Mouse (Mus musculus): ENCODE data around the gene Myo1a.
"Not testable (repeated sequence)": the region's sequence is repeated elsewhere in the genome, so short reads cannot be mapped to it uniquely, and the experiment has no call there.

Gene Myo1a

DNA sequence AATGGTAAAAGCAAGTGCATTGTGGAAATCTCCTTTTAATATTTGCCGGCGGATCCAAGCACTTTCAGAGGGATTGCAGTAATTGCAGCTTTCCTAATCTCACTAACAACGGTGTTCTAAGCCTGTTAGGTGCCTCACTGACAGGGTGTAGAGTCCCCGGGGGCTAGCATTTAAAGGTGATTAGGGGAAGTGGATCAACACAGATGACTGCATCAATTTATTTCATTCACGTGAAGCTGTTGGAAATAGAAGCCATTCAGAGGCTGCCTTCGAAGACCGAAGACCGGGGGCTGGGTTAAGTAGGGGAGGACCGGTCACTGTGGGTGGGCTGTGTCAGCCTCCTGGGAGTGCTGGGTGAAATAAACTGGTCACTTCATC, 26.0 kb downstream of the Myo1a start:
- no peak for DNase-seq

DNA sequence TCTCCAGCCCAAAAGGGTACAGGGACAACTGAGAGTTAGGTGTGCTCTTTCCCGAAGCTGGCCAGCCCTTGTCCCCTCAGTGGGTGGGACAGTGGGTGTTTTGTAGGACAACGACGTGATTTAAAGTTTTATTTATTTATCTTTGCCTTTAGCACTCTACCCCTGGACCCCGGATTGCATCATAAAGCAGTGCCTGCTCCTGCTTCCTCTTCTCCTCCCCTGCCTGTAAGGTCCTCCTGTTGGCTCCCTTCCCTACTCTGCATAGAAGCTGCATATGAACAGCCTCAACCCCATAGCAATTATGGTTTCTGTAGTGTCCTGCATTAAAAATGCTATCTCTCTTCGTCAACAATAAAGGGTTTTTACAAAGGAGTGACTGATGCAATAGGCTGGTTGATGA, 26.4 kb downstream of the Myo1a start:
- no peak for DNase-seq

DNA sequence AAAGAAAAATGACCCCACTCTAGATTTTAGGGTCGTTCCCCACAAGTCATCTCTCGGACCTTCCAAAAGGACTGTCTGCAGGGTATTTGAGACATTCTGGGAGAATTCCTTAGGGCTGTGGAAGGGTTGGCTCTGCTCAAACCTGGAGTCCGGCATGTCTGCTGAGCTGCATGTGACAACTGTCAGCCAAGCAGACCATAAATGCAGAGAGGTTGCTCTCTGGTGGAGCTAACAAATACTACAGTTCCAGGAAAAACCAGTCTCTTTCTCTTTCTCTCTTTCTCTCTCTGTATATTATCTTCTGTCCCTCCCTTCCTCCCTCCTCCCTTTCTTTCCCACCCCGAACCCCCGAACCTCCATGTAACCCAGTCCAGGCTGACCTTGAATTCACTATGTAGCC, 29.5 kb downstream of the Myo1a start:
- no peak for DNase-seq

DNA sequence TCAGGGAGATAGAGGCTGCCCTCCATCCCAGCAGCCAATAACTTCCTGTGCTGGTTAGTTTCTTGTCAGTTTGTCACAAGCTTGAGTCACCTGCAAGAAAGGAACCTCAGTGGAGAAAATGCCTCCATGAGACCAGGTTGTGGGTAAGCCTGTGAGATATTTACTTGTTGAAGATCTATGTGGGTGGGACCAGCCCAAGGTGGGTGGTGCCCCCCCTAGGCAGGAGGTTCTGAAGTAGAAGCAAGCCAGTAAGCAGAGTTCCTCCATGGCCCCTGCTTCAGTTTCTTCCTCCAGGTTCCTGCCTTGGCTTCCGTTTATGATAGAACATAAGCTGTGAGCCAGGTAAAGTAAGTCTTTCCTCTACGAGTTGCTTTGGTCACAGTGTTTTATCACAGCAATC, 31.3 kb downstream of the Myo1a start:
- DNase-seq: peak; percentile 38 to 55

DNA sequence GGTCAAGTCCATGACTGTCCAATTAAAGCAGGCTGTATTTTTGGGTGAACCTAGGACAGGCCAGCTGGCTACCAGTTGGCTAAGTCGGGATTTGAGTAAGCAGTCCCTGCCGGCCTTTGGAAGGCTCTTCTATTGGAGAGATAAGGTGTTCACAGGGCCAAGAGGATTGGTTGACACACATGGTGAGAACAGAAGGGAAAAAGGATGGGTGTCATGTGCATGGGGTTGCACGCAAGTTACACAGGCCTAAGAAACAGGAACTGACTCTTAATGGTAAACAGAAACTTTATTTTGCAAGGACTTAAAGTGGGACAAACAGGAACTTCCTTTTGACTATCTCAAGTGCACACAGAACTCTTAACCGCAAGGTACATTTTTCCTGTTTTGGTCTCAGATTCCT, 31.9 kb downstream of the Myo1a start:
- DNase-seq: peak; percentile 51 to 58

DNA sequence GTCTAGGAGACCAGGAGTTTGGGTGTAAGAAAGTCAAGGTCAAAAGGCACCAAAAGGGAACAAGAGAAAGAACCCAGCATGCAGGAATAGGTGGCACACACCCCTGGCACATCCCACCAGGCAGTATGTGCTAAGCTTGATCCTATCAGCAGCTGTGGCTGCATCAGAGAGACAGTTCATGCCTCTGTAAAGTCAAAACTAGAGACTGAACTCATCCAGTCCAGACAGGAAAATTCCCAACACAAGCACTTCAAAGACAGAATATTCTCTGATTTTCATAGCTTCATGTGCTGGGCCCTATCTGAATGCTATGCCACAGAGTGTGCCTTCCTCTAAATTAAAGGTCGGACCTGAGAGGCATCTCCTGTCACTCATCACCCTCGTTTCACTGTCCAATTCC, 32.6 kb downstream of the Myo1a start:
- no peak for DNase-seq

DNA sequence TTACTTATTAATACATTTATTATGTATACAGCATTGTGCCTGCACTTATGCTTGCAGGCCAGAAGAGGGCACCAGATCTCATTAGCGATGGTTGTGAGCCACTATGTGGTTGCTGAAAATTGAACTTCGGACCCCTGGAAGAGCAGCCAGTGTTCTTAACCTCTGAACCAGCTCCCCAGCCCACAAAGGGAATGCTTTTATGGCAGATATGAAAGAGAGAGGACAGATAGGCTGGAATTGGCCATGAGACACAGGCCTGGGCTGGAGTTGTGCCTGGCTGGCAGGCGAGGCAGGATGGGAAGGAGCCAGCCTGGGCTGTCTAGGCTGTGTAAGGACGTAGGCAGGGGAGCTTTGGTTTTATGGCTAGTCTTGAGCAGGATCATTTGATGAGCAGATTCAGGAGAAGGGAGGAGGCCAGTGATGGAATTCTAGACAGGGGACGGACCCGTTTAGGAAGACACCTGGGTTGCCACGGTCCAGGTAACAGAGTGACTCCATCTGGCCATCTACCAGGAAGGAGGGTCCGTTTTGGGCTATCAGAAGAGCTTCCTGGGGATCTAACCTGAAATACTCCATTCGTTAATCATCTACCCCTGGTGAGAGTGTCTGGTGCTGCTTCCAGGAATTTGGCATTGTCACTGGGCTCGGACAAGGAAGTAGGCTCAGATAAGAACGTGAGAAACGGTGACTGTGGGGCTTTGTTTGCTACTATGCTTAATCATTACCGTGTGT, 33.3 kb downstream of the Myo1a start:
- DNase-seq: peak; percentile 71 to 72

DNA sequence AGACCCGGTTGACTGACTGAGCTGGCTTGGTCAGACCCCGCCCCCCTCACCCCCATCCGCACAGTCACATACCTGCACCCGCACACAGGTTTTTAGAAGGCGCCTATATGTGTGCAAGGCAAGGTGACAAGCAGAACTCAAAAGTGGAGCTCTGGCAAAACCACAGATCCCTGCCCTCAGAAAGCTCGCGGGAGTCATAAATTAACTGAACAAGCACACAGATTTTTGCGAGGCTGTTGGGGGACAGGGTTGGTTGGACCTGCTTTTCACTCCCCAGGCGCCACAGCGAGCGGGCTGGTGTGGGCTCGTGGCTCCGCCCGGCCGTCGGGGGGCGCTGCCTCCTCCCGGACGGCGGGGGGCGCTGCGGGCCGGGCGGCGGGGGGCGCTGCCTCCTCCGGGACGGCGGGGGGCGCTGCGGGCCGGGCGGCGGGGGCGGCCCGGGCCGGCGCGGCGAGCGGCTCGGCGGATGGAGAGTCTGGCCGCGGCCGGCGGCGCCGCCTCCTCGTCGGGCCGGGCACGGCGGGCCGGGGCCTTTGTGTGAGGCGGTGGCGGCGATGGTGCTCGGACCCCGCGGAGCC, 34.2 kb downstream of the Myo1a start, which contains the start of gene Zbtb39:
Gene Zbtb39, plus strand, starts transcription at position 456 of the 578 bp plus-strand sequence.
- peak; percentile 89 to 92 for DNase-seq

DNA sequence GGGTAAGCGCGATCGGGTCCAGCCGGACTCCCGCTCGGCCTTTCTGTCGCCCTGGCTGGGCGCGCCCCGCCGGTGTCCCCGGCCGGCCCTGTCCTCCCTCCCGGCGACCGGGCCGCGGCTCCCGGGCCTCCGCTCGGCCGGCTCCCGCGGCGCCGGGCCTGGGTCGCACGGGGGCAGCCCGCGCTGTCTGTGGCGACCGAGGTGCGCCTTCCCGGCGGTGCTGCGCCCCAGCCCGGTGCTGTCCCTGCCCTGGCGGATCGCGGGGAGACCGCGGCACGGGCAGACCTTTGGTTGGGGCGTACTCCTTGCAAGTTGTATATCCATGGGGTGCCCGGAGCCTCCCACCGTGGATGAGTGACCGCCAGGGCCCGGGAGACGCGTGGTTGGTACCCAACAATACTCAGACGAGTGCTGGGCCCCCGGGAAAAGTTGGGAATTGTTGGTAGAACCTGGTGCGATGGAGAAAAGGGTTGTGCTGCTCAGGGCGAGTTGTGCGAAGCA, 34.7 kb downstream of the Myo1a start:
- DNase-seq: peak in 1 of 2 experiments; percentile 36

DNA sequence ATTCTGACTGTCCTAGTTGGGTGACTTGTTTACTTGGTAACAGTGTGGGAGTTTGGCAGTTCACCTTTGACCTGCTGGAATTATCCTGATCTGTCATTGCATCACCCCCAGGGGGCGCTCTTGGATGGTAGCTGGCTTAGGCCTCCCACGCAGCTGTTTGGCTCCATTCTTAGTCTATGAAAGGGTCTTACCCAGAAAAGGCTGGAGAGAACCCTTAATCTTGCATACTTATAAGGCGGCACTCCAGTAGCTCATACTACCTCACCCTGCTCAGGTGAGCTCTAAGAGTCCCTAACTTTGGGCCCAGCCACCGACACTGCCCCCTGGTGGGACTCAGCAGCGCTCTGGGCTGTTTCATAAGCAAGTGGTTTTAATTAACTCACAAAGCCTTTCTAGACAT, 39.7 kb downstream of the Myo1a start:
- DNase-seq: peak; percentile 78

DNA sequence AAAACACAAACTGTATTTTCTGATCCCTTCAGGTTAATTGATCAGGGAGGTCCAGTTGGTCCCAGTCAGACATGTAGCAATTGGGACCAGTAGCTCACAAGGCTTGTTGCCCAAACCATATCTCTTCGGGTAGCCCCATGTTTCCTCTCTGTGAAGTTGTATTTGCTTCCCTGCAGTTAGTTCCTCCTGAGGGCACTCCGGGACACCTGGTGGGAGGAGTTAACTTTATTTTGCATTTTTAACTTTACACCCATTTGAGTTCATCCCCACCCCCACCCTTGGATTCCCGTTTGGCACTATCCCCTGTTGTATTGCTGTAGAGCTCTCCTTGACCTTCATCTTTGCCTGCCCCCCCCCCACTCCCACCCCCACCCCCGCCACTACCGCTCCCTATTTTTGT, 40.9 kb downstream of the Myo1a start:
- DNase-seq: no peak

DNA sequence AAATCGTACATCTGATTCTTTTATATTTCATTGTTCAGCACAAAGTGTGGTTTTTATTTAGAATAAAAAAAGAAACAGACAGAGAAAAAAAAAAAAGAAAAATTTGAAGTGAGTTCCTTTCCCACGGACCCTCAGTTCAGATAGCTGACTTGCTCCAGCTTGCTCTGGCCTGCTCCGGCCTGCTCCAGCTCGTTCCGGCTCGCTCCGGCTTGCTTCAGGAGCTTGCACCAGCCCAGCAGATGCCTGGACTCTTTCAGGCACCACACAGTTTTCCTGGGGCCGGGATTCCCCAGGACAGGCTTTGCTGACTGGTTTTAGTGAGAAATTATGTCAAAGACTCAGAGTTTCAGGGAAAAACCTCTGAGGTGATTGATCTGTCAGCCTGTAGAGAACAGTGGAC, 42.3 kb downstream of the Myo1a start:
- no peak for DNase-seq

DNA sequence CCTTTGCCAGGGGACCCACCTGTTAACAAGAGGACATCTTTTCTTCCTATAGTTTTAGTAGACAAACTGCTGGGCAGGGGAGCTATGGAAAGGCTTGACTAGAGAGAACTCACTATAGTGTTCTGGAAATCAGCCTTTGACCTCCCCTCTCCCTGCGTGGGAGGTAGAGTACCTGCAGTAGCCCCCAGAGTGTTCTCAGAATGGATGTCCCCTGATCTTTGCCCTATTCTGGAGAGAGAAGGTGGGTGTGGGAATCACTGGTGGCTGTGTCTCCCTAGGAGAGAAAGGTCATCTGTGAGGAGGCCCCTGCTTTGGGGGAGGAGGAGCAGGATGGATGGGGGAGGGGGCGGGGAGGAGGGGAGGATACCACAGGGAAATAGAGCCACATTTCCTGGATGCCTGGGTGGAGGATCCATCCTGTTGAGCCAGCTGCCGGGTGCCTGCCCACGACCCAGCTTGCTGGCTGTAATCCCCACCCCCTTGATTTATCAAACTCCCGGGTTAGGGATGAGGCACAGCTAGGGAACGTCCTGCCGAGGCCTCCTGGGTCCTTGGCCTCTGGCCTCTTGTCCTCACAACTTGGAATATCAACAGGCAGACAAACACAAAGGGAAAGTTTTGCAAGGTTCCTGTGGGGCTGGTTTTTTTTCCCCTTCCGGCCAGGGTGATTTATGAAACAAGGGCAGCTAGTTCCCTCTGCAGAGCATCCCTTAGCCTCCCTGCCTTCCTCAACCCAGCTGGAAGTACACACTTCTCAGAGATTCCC, 44.1 kb downstream of the Myo1a start:
- DNase-seq: no peak

DNA sequence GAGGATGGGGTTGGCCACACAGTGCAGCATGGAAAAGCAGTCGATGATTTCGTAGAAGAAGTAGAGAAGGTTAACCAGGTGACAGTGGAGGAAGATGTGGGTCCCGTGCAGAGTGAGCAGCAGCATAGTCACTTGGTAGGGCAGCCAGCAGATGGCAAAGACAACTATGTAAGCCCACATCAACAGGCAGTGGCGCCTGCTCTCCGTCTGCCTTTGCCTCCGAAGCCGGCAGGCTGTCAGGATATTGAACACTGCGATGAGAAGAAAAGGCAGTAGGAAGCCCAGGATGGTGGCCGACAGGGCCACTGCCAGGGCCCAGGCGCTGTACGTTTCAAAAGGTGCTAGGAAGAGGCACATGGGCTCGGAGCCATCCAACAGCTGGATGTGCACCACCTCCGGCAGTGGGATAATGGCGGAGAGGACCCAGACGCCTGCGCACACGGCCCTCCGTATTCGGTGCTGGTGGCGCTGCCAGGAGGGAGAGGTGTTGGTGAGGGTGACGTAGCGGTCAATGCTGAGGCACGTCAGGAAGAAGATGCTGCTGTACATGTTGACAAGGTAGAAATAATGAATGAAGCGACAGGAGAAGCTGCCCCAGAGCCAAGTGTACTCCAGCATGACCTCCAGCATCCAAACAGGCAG, 45.3 kb downstream of the Myo1a start:
- DNase-seq: no peak

DNA sequence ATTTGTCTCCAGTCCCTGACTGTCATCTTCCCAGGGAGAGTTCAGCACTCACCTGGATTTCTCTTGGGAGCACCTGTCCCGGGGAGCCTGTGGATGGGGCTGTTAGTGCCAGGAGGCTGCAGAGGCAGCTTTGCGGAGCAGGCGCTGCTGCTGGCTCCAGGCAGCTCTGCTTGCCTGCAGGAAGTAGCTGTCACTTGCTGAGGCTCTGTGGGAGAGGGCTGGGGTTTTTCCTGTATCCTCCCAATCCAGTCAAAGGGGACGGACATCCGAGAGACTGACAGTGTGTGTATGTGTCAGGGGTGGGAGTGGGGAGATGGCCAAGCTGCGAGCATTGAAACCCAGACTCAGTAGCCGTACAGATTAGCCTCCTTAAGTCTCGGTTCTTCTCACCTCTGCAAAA, 46.6 kb downstream of the Myo1a start, which contains the start of gene Gpr182:
Gene Gpr182, minus strand, starts transcription at position 185 of the 400 bp plus-strand sequence.
- no peak for DNase-seq

DNA sequence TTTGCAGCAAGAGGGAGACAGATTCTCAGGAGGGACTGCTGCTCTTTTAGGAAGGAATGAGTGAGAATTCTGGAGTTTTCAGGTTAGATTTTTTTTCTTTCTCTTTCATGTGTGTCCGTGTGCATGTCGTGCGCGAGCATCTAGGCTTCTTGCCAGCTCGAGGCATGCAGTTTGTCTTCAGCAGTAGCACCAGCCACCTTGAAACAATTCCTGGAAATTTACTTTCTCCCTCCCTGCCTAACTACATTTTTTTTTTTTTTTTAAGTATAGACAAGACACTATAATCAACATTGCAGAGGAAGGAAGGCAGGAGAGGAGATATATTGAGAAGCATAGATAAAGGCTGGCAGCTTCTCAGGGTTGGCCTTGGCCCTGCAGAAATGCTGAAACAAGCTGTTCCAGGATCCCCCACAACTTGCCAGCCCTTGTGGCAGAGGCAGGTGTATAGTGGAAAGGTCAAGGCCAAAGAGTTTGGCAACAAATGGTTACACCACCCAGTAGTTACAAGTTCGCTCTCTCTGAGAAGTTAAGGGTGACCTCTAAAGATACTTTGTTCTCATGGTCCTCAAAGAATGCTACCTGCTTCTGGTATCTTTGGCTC, 49.7 kb downstream of the Myo1a start:
- DNase-seq: no peak

DNA sequence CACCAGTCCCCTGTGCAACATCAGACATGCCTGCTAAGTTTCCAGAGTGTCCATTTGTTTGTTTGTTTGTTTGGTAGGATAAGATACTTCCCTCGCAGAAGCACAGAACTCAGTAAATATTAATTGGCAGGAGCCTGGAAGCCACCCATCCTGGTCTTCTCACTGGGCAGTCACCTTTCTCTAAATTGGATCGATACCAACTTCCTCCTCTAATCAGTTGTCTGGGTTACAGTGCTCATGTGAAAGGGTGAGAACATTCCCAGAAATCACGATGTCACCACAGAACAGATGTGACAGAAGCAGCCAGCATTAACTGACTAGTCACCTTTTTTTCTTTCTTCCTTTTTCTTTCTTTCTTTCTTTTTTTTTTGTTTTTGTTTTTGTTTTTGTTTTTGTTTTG, 50.3 kb downstream of the Myo1a start:
- no peak for DNase-seq

DNA sequence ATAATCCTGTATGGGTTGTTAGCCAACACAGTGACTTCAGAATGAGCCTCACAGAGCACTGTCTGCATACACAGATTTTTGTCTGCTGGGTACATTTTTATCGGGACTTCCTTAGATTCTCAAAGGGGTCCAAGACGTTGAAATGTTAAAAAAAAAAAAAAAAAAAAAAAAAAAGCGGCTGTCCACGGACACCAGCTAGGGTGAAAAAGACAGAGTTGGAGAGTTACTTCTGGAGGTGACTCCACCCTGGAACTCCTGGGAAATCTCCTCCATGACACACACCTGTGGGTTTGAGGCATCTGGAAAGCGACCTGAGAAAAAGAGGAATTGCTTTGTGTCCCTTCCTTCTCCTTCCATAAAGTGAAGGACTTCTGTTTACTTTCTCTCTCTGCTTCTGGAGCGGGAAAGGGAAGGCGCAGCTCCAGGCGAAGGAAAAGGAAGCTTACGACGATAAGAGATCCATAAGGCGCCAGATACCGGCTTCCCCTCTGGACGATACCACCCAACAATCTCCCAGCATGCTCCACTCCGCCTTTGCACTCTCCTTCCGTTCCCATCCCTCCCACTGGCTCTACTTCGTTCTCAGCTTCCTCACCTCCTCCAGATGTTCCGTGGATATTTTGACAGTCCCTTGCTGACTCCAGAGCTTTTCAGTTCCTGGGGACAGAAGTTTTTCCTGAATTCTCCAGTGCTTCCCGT, 50.9 kb downstream of the Myo1a start:
- no peak for DNase-seq

DNA sequence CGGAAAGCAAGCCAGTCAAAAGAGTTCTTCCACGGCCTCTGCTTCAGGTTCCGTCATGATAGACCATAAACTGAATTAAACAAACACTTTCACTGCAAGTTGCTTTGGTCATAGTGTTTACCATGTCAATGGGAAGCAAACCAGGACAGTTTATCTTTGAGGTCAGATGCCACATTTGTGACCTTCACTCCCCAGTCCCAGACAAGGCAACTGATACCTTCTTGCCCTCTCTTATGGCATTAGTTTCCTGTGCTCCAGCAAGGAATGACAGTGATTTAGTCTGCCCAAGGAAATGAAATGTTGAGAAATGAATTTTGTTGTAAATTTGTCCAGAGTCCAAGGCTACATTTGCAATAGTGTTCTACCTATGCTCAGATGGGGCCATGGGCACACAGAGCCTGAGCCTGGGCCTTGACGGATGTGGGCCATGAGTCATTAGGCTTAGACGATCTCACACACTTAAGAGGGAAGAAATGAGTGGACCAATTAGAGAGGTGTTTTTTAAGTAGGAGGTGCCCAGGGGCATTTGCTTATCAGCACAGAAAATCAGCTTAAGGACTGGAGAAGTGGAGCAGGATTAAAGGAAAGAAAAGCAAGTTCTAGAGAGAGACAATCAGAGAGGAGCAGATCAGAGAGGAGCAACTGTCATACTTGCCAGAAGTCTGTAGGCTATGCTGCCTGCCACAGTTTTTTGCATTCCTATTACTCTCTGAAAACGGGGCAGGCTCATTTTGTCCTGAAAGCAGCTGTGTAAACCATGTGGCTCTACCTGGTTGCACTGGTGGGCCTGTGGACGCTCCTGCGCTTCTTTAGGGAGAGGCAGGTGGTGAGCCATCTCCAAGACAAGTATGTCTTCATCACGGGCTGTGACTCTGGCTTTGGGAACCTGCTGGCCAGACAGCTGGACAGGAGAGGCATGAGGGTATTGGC, 54.5 kb downstream of the Myo1a start, which contains the start of the genes Rdh1 and Rdh16f1:
Gene Rdh1, plus strand, starts transcription at position 541 of the 930 bp plus-strand sequence.
Gene Rdh16f1, plus strand, starts transcription at position 607 of the 930 bp plus-strand sequence.
- DNase-seq: no peak

DNA sequence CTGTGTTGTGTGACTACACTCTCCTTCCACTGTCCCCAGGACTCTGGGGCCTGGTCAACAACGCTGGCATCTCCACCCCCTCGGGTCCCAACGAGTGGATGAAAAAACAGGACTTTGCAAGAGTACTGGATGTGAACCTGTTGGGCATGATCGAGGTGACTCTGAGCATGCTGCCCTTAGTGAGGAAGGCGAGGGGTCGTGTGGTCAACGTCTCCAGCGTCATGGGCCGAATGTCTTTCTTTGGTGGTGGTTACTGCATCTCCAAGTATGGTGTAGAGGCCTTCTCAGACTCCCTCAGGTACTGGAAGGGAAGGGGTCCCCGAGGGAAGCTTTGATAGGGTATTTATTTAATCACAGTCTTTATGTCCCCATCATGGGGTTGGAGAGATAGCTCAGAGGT, 58.0 kb downstream of the Myo1a start:
- DNase-seq: not testable (repeated sequence)

Measured in B cell, adult 2 months (primary cell).